Mouse (Mus musculus) small intestine, adult 2 months (tissue): ENCODE results near the gene Tlcd1.

Experiments used
- CTCF ChIP-seq: fragments of 200-500 bp; IDR thresholded peaks from 2 replicates; pipeline ENCODE4 v1.5.1; 2012; ENCODE audit warnings: low read depth, mild to moderate bottlenecking, control low read depth, inconsistent platforms, low read length, moderate library complexity, mixed read lengths; ENCODE audit not compliant: insufficient replicate concordance, insufficient read length; ENCODE audit errors: extremely low read depth
- POLR2A ChIP-seq: fragments of 200-500 bp; IDR thresholded peaks from 2 replicates; pipeline ENCODE4 v1.6.1; 2012; ENCODE audit warnings: low read depth, mild to moderate bottlenecking, control low read depth, inconsistent platforms, low read length, moderate library complexity

DNA sequence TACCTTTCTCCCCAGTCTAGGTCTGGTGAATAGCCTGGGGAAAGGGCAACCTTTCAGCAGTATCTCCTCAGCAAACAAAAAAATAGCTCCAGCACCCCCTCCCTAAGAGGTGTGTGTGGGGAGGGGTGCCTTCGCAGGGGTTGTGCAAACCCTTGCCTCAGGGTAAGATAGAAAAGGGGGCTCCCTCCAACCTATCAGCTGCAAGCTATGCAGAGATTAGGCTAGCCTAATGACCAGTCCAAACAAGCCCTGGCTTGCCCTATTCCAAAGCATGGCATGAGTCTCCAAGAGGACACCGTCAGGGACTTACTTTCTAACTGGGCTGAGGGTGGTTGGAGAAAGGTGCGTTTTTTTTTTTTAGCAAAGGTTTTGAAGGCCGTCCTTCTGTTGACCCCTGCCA lies 10.3 kb upstream of the Tlcd1 start:
- no peak for TF ChIP-seq CTCF
- TF ChIP-seq POLR2A, result no peak
